Mouse (Mus musculus) kidney, adult 9 months (tissue): Measurements from ENCODE around the gene Lrrc4b.

Source experiments
- DNase-seq: peaks from one replicate; pipeline ENCODE4 v3.0.0; 2022

Lrrc4b gene

DNA sequence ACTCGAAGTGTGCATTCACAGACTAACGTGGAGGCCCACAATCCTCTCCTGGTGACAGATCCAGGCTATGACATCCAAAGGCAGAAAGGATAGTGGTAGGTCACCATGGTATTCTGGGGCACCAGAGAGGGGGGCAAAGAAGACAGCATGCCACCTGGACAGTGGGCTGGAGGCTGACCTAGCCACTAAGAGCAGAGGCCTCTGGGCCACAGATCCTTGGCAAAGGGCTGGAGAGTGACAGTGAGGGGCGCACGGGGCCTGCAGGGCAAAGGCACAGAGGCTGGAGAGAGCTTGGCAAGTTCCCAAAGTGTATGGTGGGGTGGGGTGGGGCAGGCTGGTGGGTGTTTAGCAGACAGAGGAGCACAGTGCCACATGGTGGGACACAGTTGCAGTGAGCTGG, 61.5 kb downstream of the Lrrc4b start:
- no peak for DNase-seq

DNA sequence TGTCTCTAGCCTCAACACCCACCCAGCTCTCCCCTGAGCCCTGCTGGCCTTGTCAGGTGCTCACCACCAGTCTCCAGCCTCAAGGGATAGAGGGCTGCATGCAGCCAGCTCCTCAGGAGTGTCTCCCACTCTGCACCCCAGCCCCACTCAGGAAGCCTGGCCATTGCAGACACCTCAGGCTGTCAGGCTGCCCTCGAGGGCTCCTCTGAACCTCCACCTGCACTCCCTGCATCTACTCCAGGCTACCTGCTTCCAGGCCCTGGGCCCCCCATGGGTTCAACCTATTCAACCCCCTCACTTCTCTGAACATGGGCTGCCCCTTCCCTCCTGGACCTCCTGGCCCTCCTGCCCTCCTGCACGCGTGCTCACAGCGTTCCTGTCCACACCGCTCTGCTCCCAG, 62.6 kb downstream of the Lrrc4b start:
- DNase-seq: no peak

DNA sequence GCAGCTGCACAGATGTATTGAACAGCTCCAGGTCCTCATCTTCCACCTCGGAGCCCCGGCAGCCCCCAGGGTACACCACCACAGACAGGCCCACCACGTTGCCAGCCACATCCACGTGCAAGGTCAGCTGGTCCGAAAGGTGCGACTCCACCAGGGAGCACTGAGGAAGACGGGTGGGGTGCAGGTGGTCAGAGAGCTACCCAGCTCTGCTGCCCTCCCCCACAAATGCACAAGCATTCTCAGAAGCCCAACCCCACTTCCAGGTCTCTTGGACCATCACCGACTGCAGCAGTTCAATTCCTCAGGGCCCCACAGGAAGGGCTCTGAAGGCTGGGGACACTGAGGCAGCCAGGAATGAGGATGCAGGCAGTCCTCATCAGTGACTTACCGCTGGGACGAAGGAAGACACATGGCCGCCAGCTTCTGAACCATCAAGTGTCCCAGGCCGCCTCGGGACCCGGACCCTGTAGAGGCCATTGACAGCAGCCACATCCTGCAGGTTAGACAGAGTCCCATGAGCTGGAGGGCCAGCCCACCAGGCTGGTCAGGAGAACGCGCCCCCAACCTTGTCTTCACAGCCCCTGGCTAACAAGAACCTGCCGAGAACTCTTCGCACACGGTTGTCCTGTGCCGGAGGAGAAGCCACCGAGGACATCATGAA, 63.5 kb downstream of the Lrrc4b start:
- no peak for DNase-seq

DNA sequence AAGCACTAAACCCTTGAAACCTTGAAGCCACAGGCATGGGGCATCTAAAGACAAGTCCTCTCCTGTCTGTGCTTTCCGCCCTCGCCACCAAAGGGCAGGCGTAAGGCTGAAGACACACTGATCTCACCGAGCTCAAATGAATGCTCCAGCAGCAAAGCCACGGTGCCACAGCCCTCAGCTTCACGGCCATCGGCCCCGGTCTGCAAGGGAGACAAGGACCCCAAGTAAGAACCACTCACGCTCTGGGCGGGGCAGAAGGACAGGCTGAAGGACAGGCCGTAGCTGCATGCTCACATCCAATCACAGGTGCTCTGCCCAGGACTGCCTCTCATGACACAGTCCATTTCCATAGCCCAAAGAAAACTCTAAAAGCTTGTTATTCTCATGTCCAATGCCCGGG, 65.9 kb downstream of the Lrrc4b start:
- DNase-seq: no peak

DNA sequence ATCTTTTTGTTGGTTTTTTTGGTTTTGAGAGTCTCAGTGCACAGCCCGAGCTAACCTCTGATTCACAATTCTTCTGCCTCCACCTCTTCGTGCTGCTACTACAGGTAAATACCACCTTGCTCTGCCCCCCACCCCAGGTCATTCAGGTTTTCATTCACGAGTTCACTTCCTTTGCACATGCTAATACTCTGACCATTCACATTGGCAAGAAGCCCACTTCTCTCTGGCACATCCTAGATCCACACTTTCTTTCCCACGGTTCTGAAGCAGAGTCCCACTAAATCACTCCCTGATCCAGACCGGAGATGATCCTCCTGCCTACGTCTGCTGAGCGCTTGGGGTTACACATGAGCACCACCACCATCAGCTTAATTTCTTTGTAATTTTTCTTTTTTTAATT, 66.3 kb downstream of the Lrrc4b start:
- no peak for DNase-seq

DNA sequence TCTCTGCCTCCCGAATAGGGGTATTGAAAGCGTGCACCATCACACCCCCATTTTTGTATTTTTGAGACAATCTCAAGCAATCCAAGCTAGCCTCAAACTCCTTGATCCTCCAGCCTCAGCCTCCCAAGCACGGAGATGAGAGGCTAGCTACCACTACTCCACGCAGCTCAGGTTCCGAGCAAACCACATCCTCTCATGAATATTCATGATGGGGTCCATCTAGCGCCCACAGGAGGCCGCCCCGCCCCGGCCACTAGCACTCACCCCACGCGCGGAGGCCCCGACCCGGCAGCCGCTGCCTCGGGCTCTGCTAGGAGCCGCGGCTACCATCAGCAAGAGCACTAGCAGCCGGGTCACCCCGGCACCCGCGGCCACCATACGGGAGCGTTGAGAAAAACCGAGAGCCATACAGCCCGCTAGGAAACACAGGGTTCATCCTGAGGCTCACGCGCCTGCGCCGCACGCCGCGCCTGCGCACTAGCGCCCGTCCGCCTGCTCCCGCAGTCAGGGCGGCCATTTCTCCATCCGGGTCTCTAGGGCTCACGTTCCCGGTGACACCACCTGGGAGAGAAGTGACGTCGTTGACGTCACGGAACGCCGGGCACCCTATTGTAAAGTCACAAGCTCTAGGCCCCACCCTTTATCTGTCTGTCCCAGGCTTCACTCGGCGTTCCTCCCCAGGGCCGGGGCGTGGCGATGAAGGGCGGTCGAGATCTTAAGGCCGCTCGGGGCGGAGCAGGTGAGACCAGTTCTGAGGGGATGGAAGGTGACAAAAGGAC, 67.4 kb downstream of the Lrrc4b start, which contains the start of the genes Emc10 and Fam71e1:
TSS of gene Emc10 (minus strand) at position 538 of the 779 bp plus-strand sequence.
TSS of gene Fam71e1 (plus strand) at position 590 of the 779 bp plus-strand sequence.
- peak; percentile 99 for DNase-seq

DNA sequence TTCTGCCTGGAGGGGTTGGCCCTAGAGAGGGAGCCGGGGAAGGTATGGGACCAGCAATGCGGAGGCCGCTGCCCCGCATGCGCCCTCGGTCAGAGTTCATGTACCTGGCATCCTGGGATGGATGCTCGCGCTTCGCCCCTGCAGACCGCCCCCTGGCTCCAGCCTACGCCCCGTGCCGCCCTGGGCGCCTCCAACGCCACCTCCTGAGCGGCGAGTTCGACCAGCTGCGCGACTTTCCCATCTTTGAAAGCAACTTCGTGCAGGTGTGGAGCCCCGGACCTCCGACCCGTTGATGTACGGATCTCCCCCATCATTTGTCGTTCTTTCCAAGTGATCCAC, 67.9 kb downstream of the Lrrc4b start:
- no peak for DNase-seq

DNA sequence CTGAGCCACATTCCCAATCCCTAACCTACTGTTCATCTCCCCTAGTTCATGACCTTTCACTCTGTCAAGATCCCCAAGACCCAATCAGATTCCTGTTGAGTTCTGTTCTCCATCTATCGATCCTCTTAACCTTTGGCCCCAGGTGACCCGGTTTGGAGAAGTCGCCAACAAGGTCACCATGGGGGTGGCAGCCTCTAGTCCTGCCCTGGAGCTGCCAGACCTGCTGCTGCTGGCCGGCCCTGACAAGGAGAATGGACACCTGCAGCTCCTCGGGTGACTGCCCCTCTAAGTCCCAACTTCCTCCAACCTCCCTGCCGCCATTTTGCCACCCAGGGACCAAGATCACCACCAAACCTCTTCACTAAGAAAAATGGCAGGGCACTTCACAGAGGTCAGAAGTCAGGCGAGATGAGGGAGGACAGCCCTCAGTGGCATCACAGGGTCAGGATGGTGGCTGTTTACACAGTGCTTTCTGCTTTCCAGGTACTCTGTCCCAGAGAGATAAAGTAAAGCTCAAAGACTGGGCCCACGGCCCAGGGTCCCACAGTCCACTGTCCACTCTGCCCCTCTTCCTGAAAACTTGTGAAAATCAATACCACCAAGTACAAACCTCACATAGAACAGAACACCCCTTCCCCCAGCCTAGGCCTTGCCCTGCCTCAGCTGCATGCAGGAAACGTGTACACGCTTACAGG, 68.7 kb downstream of the Lrrc4b start:
- no peak for DNase-seq

DNA sequence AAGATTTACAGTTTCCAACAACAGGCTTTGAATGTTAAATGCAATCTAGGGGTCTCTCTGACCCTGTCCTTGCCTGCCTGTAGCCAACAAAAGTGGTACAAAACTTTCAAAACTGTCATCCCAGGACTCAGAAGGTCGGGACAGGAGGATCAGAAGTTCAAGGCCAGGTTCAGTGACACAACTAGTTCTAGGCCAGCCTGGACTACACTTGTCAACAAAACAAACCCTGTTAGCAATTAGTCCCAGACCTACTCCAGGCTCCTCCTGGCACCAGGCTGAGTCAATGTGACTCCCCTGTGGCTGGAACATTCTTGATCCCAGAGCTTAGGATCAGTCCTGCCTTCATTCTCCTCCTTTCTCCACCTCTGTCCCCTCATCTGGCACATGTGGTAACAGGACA, 70.1 kb downstream of the Lrrc4b start:
- no peak for DNase-seq

DNA sequence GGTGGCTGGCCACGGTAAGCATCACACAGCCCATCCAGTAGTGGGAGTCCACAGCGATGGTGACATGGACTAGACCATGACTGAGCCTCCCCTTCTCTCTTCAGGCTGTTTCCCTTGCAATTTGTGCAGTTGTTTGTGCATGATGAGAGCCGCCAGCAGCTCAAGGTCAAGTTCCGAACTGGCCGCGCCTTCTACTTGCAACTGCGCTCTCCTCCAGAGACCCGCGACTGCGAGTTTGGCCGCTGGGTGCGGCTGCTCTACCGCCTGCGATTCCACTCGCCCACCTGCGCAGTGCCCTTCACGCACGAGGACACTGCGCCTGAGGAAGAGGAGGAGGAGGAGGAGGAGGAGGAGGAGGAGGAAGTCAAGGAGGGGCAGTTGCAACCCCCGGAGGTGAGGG, 71.2 kb downstream of the Lrrc4b start:
- DNase-seq: no peak

DNA sequence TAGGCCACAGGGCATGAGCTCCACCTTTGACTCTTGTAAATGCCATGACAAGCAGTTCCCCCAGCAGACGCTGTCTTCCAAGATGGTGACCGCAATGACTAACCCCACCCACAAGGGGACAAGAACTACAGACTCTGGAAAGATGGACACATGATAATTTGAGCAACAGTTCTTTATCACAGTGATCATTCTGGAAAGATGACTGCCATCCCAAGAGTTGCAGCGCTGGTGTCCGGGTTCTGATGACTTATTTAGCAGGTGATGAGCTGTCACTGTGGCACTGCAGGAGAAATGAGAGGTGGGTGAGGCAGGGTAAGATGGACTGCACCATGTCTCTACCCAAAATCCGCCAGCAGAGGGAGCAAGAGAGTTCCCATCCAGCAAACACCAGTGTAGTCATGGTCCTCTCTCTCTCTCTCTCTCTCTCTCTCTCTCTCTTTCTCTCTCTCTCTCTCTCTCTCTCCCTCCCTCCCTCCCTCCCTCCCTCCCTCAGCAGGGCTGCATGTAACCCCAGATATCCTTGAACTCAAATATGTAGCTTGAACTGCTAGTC, 72.8 kb downstream of the Lrrc4b start:
- peak; percentile 61 for DNase-seq

DNA sequence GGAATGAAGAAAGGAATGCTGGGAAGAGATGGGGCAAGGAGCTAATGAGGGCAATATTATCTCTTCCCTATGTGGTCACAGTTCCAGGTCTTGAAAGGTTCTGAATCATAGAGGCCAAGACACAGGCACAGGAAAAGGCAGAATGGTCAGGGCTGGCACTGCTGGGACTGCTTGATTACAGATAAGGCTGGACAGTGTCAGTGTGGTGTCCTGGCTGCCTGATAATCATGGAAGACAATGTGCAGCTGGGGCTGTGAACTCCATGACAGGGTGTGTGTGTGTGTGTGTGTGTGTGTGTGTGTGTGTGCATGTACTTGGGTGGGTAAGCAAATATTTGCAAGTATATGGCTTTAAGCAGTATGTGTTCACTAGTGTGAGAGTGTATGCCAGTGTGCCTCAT, 78.7 kb downstream of the Lrrc4b start:
- DNase-seq: no peak
